Mouse (Mus musculus) erythroblast, embryonic 14.5 days (primary cell): ENCODE results near the gene Dph7.

Experiments
- GATA1 ChIP-seq: IDR thresholded peaks from 2 replicates; pipeline ENCODE4 v1.6.1; 2012; ENCODE audit warnings: low read length, inconsistent platforms, mixed read lengths
- TAL1 ChIP-seq: IDR thresholded peaks from 3 replicates; pipeline ENCODE4 v1.6.1; 2012; ENCODE audit warnings: low read length, inconsistent platforms, mixed read lengths

DNA sequence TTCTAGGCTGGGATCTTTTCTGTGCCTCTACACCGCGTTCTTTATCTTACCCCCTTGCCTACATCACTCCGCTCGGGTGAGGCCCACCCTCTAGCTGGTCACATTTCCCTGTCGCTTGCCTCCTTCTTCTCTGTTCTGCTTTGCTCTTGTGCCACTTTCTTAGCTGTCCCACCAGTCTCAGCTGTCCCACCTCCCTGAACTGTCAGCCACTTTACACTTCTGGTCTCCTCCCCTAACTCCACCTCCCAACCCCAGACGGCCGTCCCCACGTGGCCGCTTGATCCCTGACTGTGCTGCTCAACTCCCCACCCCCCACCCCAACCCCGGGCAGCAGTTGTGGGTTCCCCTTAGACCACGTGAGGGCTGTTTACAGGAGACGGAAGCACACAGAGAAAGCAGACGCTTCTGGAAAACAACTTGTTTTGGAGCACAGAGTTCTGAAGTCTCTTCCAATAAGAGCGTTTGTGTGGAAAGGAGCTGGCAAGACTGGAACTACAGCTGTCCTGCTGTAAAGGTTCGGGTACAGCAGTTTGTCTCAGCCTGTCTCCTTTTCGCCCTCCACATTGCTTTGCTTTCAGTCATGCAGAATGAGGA is 13.6 kb downstream of the Dph7 start, which contains the start of gene Pnpla7:
- TF ChIP-seq TAL1 (no peak), GATA1 (no peak)
